Mouse (Mus musculus): ENCODE results near the gene Fscn1. TPM values are rescaled to one million over a fixed set of nuclear protein-coding genes. Genes with fewer than 3 reads are reported as not detected.

Fscn1 gene
- polyA plus RNA-seq, 1 experiment from 2014 or later: 541 TPM

DNA sequence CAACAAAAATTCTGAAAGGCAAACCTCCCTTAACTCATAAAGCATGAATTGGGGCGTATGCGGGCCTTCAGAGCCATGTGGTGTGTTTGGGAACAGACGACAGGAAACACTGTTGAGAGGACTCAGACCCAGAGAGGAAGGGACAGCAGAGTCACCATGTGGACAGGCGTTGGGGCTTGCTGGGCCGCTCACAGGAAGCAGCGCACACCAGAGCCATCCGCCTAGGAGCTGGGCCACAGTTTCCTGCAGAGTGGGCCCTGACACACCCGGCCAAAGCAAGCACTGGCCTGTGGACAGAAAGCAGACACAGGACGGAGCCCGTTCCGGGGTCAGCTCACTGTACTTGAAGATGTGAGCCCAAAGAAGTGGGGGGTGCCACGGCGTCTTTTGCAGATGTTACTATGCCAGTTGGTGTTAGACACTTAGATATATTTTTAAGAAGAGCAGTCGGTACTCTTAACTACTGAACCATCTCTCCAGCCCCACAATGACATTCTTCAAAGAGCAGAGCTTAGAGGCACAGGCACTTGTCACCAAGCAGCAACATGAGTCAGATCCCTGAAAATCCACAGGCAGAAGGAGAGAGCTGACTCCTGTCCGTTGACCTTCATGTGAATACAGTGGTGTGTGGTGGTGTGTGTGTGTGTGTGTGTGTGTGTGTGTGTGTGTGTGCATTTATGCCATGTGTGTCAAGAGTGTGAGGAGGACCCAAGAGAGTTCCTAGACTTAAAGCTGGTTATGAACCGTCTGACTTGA, 22.1 kb downstream of the Fscn1 start:
- Histone ChIP-seq H3K27me3 (replicated peaks; ENCODE audit: control insufficient read depth, insufficient read depth, low read length) (no peaks in the 10 kb centered on the region), H3K4me3 (replicated peaks; ENCODE audit: low read length) (no peak overlapping the region), H3K4me1 (replicated peaks; ENCODE audit: control insufficient read depth, insufficient read depth, low read length) (no peaks in the 10 kb centered on the region), H3K4me2 (ENCODE audit: low read length) (no peak overlapping the region), H3K36me3 (ENCODE audit: control insufficient read depth, insufficient read depth) (no peaks in the 10 kb centered on the region), H3K27ac (ENCODE audit: low read length) (no peak overlapping the region), H3K9me3 (ENCODE audit: control insufficient read depth, low read length) (no peaks in the 10 kb centered on the region), H3K9ac (replicated peaks; ENCODE audit: low read depth, low read length) (no peak overlapping the region)
- ATAC-seq: no peak
- 85% methylated on average over 16 of the region's 16 CpGs for WGBS

DNA sequence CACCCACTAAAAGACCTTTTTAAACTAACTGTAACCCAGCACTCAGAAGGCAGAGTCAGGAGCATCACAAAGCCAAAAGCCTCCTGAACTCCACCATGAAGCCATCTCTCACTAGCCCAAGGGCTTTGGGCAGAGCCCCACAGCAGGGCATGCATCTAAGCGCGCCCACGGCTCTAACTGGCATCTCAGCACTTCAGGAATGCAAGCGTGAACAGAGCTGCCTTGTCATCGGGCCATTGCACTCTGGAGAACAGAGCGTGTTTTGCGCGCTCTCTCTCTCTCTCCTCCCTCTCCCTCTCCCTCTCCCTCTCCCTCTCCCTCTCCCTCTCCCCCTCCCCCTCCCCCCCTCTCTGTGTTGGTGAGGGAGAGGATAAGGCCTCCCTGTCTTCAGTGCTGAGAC, 23.0 kb downstream of the Fscn1 start:
- Histone ChIP-seq H3K27ac (ENCODE audit: low read length) (no peak overlapping the region), H3K4me3 (replicated peaks; ENCODE audit: low read length) (no peak overlapping the region), H3K4me2 (ENCODE audit: low read length) (no peak overlapping the region), H3K36me3 (ENCODE audit: control insufficient read depth, insufficient read depth) (no peaks in the 10 kb centered on the region), H3K9me3 (ENCODE audit: control insufficient read depth, low read length) (no peaks in the 10 kb centered on the region), H3K4me1 (replicated peaks; ENCODE audit: control insufficient read depth, insufficient read depth, low read length) (no peaks in the 10 kb centered on the region), H3K27me3 (replicated peaks; ENCODE audit: control insufficient read depth, insufficient read depth, low read length) (no peaks in the 10 kb centered on the region), H3K9ac (replicated peaks; ENCODE audit: low read depth, low read length) (no peak overlapping the region)
- WGBS: 77% methylated on average over 8 of the region's 8 CpGs
- no peak for ATAC-seq

DNA sequence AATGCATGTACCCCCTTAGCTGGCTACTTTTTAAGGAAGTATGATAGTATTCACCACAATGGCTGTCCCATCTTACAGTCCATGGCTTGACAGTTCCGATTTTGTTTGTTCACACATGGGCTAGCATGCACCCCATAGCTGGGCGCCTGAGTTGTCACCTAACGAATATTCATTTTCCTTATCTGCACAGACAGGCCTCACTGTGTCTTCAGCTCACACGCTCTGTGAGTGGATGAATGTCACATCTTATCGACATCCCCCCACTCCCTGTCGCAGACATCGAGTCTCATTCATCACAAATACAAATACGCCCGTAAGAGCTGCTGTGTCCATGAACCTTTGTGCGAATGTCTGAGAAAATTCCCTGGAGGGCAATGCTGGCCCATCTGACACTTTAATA, 24.1 kb downstream of the Fscn1 start:
- no peaks in the 10 kb centered on the region for H3K36me3 ChIP-seq (ENCODE audit: control insufficient read depth, insufficient read depth)
- no peaks in the 10 kb centered on the region for H3K27me3 ChIP-seq (replicated peaks; ENCODE audit: control insufficient read depth, insufficient read depth, low read length)
- H3K4me3 ChIP-seq (replicated peaks; ENCODE audit: low read length): no peak overlapping the region
- ATAC-seq: no peak
- WGBS: 89% methylated on average over 10 of the region's 10 CpGs
- no peak overlapping the region for H3K4me2 ChIP-seq (ENCODE audit: low read length)
- no peak overlapping the region for H3K9ac ChIP-seq (replicated peaks; ENCODE audit: low read depth, low read length)
- no peaks in the 10 kb centered on the region for H3K4me1 ChIP-seq (replicated peaks; ENCODE audit: control insufficient read depth, insufficient read depth, low read length)
- H3K27ac ChIP-seq (ENCODE audit: low read length): no peak overlapping the region
- no peaks in the 10 kb centered on the region for H3K9me3 ChIP-seq (ENCODE audit: control insufficient read depth, low read length)

DNA sequence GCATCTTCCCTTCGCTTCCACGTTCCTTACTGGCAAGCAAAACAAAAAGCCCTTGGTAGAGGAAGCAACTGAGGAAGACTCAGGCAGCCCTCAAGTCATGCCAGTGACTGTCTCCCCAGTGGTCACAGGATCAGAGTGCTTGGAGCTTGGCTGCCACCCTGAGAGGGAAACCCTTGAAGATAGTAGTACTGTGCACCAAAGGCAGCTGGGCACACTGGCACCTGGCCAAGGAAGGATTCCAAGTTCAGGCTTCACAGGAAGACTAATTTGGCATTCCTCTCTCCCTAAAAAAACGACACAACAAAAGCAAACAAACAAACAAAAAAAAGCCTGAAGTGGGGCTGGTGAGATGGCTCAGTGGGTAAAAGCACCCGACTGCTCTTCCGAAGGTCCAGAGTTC, 28.4 kb downstream of the Fscn1 start:
- Histone ChIP-seq H3K4me2 (ENCODE audit: low read length) (no peak overlapping the region), H3K9ac (replicated peaks; ENCODE audit: low read depth, low read length) (no peak overlapping the region), H3K4me1 (replicated peaks; ENCODE audit: control insufficient read depth, insufficient read depth, low read length) (no peaks in the 10 kb centered on the region), H3K27ac (ENCODE audit: low read length) (no peak overlapping the region), H3K27me3 (replicated peaks; ENCODE audit: control insufficient read depth, insufficient read depth, low read length) (no peaks in the 10 kb centered on the region), H3K4me3 (replicated peaks; ENCODE audit: low read length) (no peak overlapping the region), H3K36me3 (ENCODE audit: control insufficient read depth, insufficient read depth) (peaks cover 5% of the 10 kb centered on the region; the same call in 1 of the 2 replicates), H3K9me3 (ENCODE audit: control insufficient read depth, low read length) (no peaks in the 10 kb centered on the region)
- WGBS: 62% methylated on average over 5 of the region's 5 CpGs
- ATAC-seq: peak; percentile 38; the same call in 1 of the 2 replicates

DNA sequence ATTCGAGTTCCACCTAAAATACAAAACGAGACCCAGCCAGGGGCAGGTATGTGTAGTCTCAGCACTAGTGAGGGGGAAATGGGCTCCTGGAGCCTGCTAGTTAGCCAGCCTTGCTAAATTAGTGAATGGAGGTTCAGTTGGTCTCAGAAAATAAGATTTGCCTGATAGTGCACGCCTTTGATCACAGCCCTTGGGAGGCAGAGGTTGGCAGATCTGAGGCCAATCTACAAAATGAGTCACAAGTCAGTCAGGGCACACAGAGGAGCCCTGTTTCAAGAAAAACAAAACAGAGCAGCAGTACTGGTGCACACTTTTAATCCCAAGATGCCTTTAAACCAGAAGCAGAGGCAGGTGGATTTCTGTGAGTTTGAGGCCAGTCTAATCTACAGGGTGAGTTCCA, 29.0 kb downstream of the Fscn1 start:
- no peaks in the 10 kb centered on the region for H3K27me3 ChIP-seq (replicated peaks; ENCODE audit: control insufficient read depth, insufficient read depth, low read length)
- H3K4me1 ChIP-seq (replicated peaks; ENCODE audit: control insufficient read depth, insufficient read depth, low read length): no peaks in the 10 kb centered on the region
- H3K27ac ChIP-seq (ENCODE audit: low read length): no peak overlapping the region
- H3K4me3 ChIP-seq (replicated peaks; ENCODE audit: low read length): no peak overlapping the region
- H3K4me2 ChIP-seq (ENCODE audit: low read length): no peak overlapping the region
- WGBS: 87% methylated on average over 3 of the region's 3 CpGs
- H3K9me3 ChIP-seq (ENCODE audit: control insufficient read depth, low read length): no peaks in the 10 kb centered on the region
- no peak overlapping the region for H3K9ac ChIP-seq (replicated peaks; ENCODE audit: low read depth, low read length)
- ATAC-seq: no peak
- H3K36me3 ChIP-seq (ENCODE audit: control insufficient read depth, insufficient read depth): peaks cover 5% of the 10 kb centered on the region; the same call in 1 of the 2 replicates

DNA sequence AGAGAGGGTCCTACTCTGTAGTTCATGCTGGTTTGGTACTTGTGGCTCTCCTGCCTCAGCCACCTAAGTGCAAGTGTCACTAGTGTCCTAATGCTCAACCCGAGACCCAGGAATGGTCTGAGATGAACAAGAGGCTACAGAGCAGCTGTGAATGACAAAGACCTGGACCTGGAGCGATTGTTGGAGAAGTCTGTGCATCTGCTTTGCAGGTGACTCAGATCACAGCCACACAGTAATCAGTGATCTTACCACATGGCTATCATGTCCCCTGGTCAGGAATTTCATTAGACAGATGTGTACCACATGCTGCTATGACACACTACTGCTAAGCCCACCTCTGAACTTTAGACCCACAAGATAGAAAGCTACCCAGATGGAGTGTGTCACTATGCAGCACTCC, 34.6 kb downstream of the Fscn1 start:
- no peak for ATAC-seq
- 91% methylated on average over 2 of the region's 2 CpGs for WGBS
- no peaks in the 10 kb centered on the region for H3K9me3 ChIP-seq (ENCODE audit: control insufficient read depth, low read length)
- H3K4me2 ChIP-seq (ENCODE audit: low read length): no peak overlapping the region
- no peak overlapping the region for H3K27ac ChIP-seq (ENCODE audit: low read length)
- no peak overlapping the region for H3K4me3 ChIP-seq (replicated peaks; ENCODE audit: low read length)
- no peaks in the 10 kb centered on the region for H3K4me1 ChIP-seq (replicated peaks; ENCODE audit: control insufficient read depth, insufficient read depth, low read length)
- H3K9ac ChIP-seq (replicated peaks; ENCODE audit: low read depth, low read length): no peak overlapping the region
- H3K36me3 ChIP-seq (ENCODE audit: control insufficient read depth, insufficient read depth): peaks cover 5% of the 10 kb centered on the region; the same call in 1 of the 2 replicates
- H3K27me3 ChIP-seq (replicated peaks; ENCODE audit: control insufficient read depth, insufficient read depth, low read length): no peaks in the 10 kb centered on the region

DNA sequence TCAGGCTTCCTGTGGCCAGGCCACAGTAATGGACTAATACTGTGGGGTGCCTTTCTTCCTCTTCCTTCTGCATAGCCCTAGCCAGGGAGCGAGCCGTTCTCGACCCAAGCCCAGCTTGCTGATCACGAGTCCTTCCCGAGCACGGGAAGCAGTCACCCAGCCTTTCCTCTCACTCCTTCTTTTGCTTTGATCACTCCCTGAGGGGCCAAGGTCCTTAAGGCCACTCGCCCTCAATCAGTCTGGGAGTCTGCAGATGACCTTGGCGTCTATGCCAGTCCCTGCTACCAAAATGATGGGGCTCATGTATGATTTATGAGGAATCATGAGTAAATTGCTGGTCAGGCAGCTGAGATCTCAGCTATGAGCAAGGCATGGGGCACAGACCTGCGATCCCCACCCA, 37.4 kb downstream of the Fscn1 start:
- ATAC-seq: no peak
- peaks cover 4% of the 10 kb centered on the region; the same call in 1 of the 2 replicates for H3K4me1 ChIP-seq (replicated peaks; ENCODE audit: control insufficient read depth, insufficient read depth, low read length)
- H3K27ac ChIP-seq (ENCODE audit: low read length): no peak overlapping the region
- H3K36me3 ChIP-seq (ENCODE audit: control insufficient read depth, insufficient read depth): peaks cover 3% of the 10 kb centered on the region; the same call in 1 of the 2 replicates
- no peak overlapping the region; the same call in 1 of the 2 replicates for H3K9ac ChIP-seq (replicated peaks; ENCODE audit: low read depth, low read length)
- WGBS: 88% methylated on average over 9 of the region's 9 CpGs
- H3K27me3 ChIP-seq (replicated peaks; ENCODE audit: control insufficient read depth, insufficient read depth, low read length): no peaks in the 10 kb centered on the region
- no peak overlapping the region for H3K4me2 ChIP-seq (ENCODE audit: low read length)
- no peaks in the 10 kb centered on the region for H3K9me3 ChIP-seq (ENCODE audit: control insufficient read depth, low read length)
- H3K4me3 ChIP-seq (replicated peaks; ENCODE audit: low read length): no peak overlapping the region

DNA sequence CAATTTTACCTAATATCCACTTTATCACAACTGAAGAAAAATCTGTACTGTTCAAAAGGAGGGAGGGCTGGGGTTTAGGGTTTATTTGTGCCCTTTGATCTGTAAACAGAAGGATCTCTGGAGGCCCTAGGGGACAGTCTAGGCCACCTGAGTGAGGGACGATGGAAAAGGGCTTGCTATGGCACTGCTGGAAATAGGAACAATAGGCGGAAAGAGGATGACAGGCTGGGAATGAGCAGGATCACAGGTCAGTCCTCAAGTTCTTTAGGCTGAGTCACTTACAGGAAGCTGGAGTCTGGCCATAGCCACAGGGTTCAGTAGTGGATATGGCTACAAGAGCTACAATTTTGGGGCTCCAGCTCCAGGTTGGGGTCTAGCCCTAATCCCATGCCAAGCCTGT, 38.0 kb downstream of the Fscn1 start:
- H3K9ac ChIP-seq (replicated peaks; ENCODE audit: low read depth, low read length): no peak overlapping the region

DNA sequence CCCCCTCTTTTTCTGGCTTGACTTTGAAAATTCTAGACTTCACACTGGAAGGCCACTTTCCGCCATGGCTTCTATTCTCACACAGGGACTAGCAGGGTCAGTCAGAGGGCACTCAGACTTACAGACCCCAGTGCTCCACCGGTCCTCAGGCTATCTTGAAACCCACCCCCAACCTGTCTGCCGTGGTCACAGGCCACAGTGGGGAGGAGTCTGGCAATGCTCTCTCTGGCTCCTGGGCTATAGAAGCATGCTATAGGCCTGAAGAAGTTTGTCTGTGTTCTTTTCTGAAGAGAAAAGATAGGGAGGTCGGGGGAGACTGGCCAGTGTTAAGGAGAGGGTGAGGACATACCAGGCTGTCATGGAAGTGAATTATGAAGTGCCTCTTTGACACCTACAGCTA, 39.9 kb downstream of the Fscn1 start:
- WGBS: 58% methylated on average over 4 of the region's 4 CpGs
- Histone ChIP-seq H3K9me3 (ENCODE audit: control insufficient read depth, low read length) (no peaks in the 10 kb centered on the region), H3K4me2 (ENCODE audit: low read length) (no peak overlapping the region), H3K36me3 (ENCODE audit: control insufficient read depth, insufficient read depth) (no peaks in the 10 kb centered on the region), H3K27ac (ENCODE audit: low read length) (no peak overlapping the region), H3K9ac (replicated peaks; ENCODE audit: low read depth, low read length) (no peak overlapping the region), H3K4me1 (replicated peaks; ENCODE audit: control insufficient read depth, insufficient read depth, low read length) (peaks cover 4% of the 10 kb centered on the region; the same call in 1 of the 2 replicates), H3K27me3 (replicated peaks; ENCODE audit: control insufficient read depth, insufficient read depth, low read length) (no peaks in the 10 kb centered on the region), H3K4me3 (replicated peaks; ENCODE audit: low read length) (no peak overlapping the region)
- ATAC-seq: no peak

More for the DNA sequence above, 38.0 kb downstream of the Fscn1 start:
- H3K9me3 ChIP-seq (ENCODE audit: control insufficient read depth, low read length): no peaks in the 10 kb centered on the region
- H3K4me2 ChIP-seq (ENCODE audit: low read length): no peak overlapping the region
- peaks cover 1% of the 10 kb centered on the region; the same call in 1 of the 2 replicates for H3K36me3 ChIP-seq (ENCODE audit: control insufficient read depth, insufficient read depth)
- no peak overlapping the region for H3K4me3 ChIP-seq (replicated peaks; ENCODE audit: low read length)
- H3K27me3 ChIP-seq (replicated peaks; ENCODE audit: control insufficient read depth, insufficient read depth, low read length): no peaks in the 10 kb centered on the region
- peaks cover 4% of the 10 kb centered on the region; the same call in 1 of the 2 replicates for H3K4me1 ChIP-seq (replicated peaks; ENCODE audit: control insufficient read depth, insufficient read depth, low read length)
- WGBS: 68% methylated on average over 2 of the region's 2 CpGs
- H3K27ac ChIP-seq (ENCODE audit: low read length): no peak overlapping the region
- ATAC-seq: no peak

Data from forebrain, embryonic 16.5 days (tissue).